Mouse (Mus musculus): ENCODE measurements at regions not wholly inside any gene's neighbourhood (a gene's known extent, or its start where the extent isn't known, plus 50 kb on each side); places are given as distances from the start of the nearest gene placed in this dataset.
"Not testable (repeated sequence)": the region's sequence is repeated elsewhere in the genome, so short reads cannot be mapped to it uniquely, and the experiment has no call there.

GRCm38 (mm10) chr14:19170300-19171022 lies 248.3 kb downstream of the Gm21738 start:
- not testable (repeated sequence) for TF ChIP-seq CTCF, EP300 (IDR thresholded peaks at IDR 0.05; ENCODE audit: low read depth)

Measured in liver, postnatal 0 days (tissue).